Mouse (Mus musculus) neural tube, embryonic 14.5 days (tissue): ENCODE data around the gene Gpr1. TPM values are rescaled to one million over a fixed set of nuclear protein-coding genes. Genes with fewer than 3 reads are reported as not detected.
A peak's percentile ranks its signal among the peaks of the same experiment; 100 is the strongest.

ENCODE experiments used
- ATAC-seq: fragments of 200-750 bp; cut with Nextera tagmentation; 2 replicates; pipeline ENCODE4 v1.8.0; 2017; ENCODE audit warnings: low read depth, mild to moderate bottlenecking, moderate TSS enrichment, moderate library complexity
- H3K27ac ChIP-seq: fragments of 300-500 bp; sonication (generic); 2 replicates; pipeline ENCODE4 v1.5.1; 2014; ENCODE audit warnings: low read depth, mild to moderate bottlenecking, control low read depth, low read length, moderate library complexity, mixed read lengths
- H3K27me3 ChIP-seq: fragments of 300-500 bp; sonication (generic); 2 replicates; pipeline ENCODE4 v1.6.1; 2014; ENCODE audit warnings: low read length; ENCODE audit not compliant: control insufficient read depth, insufficient read depth
- H3K36me3 ChIP-seq: fragments of 300-500 bp; sonication (generic); 2 replicates; pipeline ENCODE4 v1.6.1; 2014; ENCODE audit warnings: low read length, mixed read lengths; ENCODE audit not compliant: control insufficient read depth, insufficient read depth
- H3K4me1 ChIP-seq: fragments of 300-500 bp; sonication (generic); 2 replicates; pipeline ENCODE4 v1.6.1; 2014; ENCODE audit warnings: low read length; ENCODE audit not compliant: control insufficient read depth, insufficient read depth
- H3K4me2 ChIP-seq: fragments of 300-500 bp; sonication (generic); 2 replicates; pipeline ENCODE4 v1.6.1; 2014; ENCODE audit warnings: mild to moderate bottlenecking, low read depth, low read length, control low read depth
- H3K4me3 ChIP-seq: fragments of 300-500 bp; sonication (generic); 2 replicates; pipeline ENCODE4 v1.5.1; 2014; ENCODE audit warnings: low read depth, low read length, control low read depth, mixed read lengths
- H3K9ac ChIP-seq: fragments of 300-500 bp; sonication (generic); replicated peaks from 2 replicates; pipeline ENCODE4 v1.6.1; 2014; ENCODE audit warnings: low read depth, mild to moderate bottlenecking, control low read depth, low read length, mixed read lengths
- H3K9me3 ChIP-seq: fragments of 300-500 bp; sonication (generic); 2 replicates; pipeline ENCODE4 v1.6.1; 2016; ENCODE audit warnings: low read length; ENCODE audit not compliant: control insufficient read depth
- WGBS: fragments of 180-500 bp; shearing (Covaris S2); extraction: QIAGEN DNeasy Blood & Tissue Kit; methylation state at CpG from one replicate; pipeline ENCODE4 v1.1.7; 2014; 5-methylcytosine and 5-hydroxymethylcytosine counted together
- polyA plus RNA-seq: library from polyadenylated mRNA; unstranded; fragments of >200 nt; fragmentation: Nextera tagmentation; extraction: Ambion mirVana; gene quantifications from 2 replicates; pipeline ENCODE4 v1.2.1, GENCODE M21; 2014

Gpr1 gene
- polyA plus RNA-seq, 1 experiment from 2014 or later: 1.3 TPM

GRCm38 (mm10) chr1:63253291-63253690 lies 38.9 kb upstream of the Gpr1 start:
- WGBS: 21% methylated on average over 5 of the region's 5 CpGs
- no peak for ATAC-seq
- H3K4me2 ChIP-seq: no peak overlapping the region
- no peak overlapping the region for H3K27ac ChIP-seq
- peaks cover 35% of the 10 kb centered on the region for H3K27me3 ChIP-seq
- H3K9me3 ChIP-seq: no peaks in the 10 kb centered on the region
- peaks cover 8% of the 10 kb centered on the region; the same call in 1 of the 2 replicates for H3K4me1 ChIP-seq
- H3K36me3 ChIP-seq: no peaks in the 10 kb centered on the region
- H3K9ac ChIP-seq: no peak overlapping the region
- no peak overlapping the region for H3K4me3 ChIP-seq

GRCm38 (mm10) chr1:63252351-63253209 lies 38.2 kb upstream of the Gpr1 start:
- H3K27ac ChIP-seq: no peak overlapping the region
- no peak overlapping the region for H3K4me3 ChIP-seq
- H3K4me1 ChIP-seq: peaks cover 12% of the 10 kb centered on the region; the same call in 1 of the 2 replicates
- no peaks in the 10 kb centered on the region for H3K9me3 ChIP-seq
- no peak overlapping the region for H3K9ac ChIP-seq
- peaks cover 36% of the 10 kb centered on the region for H3K27me3 ChIP-seq
- no peaks in the 10 kb centered on the region for H3K36me3 ChIP-seq
- ATAC-seq: no peak
- 29% methylated on average over 24 of the region's 24 CpGs for WGBS
- 0 out of 2 replicates have a peak overlapping the region, but pooled peaks have one; percentile 5 for H3K4me2 ChIP-seq

- Histone ChIP-seq H3K27ac (no peak overlapping the region), H3K4me3 (no peak overlapping the region), H3K27me3 (peaks cover 31% of the 10 kb centered on the region), H3K9me3 (no peaks in the 10 kb centered on the region), H3K9ac (no peak overlapping the region), H3K4me2 (no peak overlapping the region), H3K36me3 (no peaks in the 10 kb centered on the region), H3K4me1 (peaks cover 4% of the 10 kb centered on the region; the same call in 1 of the 2 replicates)
- WGBS: 54% methylated on average over 4 of the region's 4 CpGs
- ATAC-seq: no peak
These were observed 34.9 kb upstream of the Gpr1 start for GRCm38 (mm10) chr1:63249261-63249660.

GRCm38 (mm10) chr1:63248360-63248851 lies 34.1 kb upstream of the Gpr1 start:
- Histone ChIP-seq H3K4me2 (peak overlapping the region; percentile 46), H3K4me3 (peak overlapping the region; percentile 18), H3K27me3 (peaks cover 27% of the 10 kb centered on the region), H3K9me3 (no peaks in the 10 kb centered on the region), H3K36me3 (no peaks in the 10 kb centered on the region), H3K4me1 (peaks cover 4% of the 10 kb centered on the region; the same call in 1 of the 2 replicates), H3K27ac (no peak overlapping the region), H3K9ac (peak overlapping the region; percentile 2; the same call in 1 of the 2 replicates)
- ATAC-seq: no peak
- WGBS: 3% methylated on average over 41 of the region's 44 CpGs

- Histone ChIP-seq H3K4me3 (peak overlapping the region; percentile 18), H3K27ac (no peak overlapping the region), H3K4me2 (peak overlapping the region; percentile 46), H3K4me1 (peaks cover 4% of the 10 kb centered on the region; the same call in 1 of the 2 replicates), H3K27me3 (peaks cover 26% of the 10 kb centered on the region), H3K9ac (peak overlapping the region; percentile 2; the same call in 1 of the 2 replicates), H3K9me3 (no peaks in the 10 kb centered on the region), H3K36me3 (no peaks in the 10 kb centered on the region)
- WGBS: 1% methylated on average over 18 of the region's 18 CpGs
- ATAC-seq: no peak
These were observed 33.6 kb upstream of the Gpr1 start for GRCm38 (mm10) chr1:63247831-63248359.

GRCm38 (mm10) chr1:63246862-63247521 lies 32.6 kb upstream of the Gpr1 start:
- H3K9ac ChIP-seq: no peak overlapping the region
- 3% methylated on average over 16 of the region's 16 CpGs for WGBS
- ATAC-seq: peak; percentile 78
- no peak overlapping the region for H3K27ac ChIP-seq
- no peaks in the 10 kb centered on the region for H3K36me3 ChIP-seq
- H3K4me2 ChIP-seq: peak overlapping the region; percentile 34
- no peaks in the 10 kb centered on the region for H3K9me3 ChIP-seq
- peaks cover 4% of the 10 kb centered on the region; the same call in 1 of the 2 replicates for H3K4me1 ChIP-seq
- H3K27me3 ChIP-seq: peaks cover 26% of the 10 kb centered on the region
- peak overlapping the region; percentile 13 for H3K4me3 ChIP-seq

- no peak overlapping the region for H3K4me2 ChIP-seq
- whole genome bisulfite sequencing: 67% methylated on average over 4 of the region's 4 CpGs
- peaks cover 11% of the 10 kb centered on the region for H3K27me3 ChIP-seq
- no peaks in the 10 kb centered on the region for H3K9me3 ChIP-seq
- ATAC-seq: no peak
- no peak overlapping the region for H3K4me3 ChIP-seq
- H3K9ac ChIP-seq: no peak overlapping the region
- H3K36me3 ChIP-seq: no peaks in the 10 kb centered on the region
- H3K27ac ChIP-seq: no peak overlapping the region
- H3K4me1 ChIP-seq: peaks cover 4% of the 10 kb centered on the region; the same call in 1 of the 2 replicates
These were observed 29.5 kb upstream of the Gpr1 start for GRCm38 (mm10) chr1:63243854-63244253.

- Histone ChIP-seq H3K9ac (no peak overlapping the region), H3K27me3 (no peaks in the 10 kb centered on the region), H3K4me2 (no peak overlapping the region), H3K4me3 (no peak overlapping the region), H3K9me3 (no peaks in the 10 kb centered on the region), H3K4me1 (no peaks in the 10 kb centered on the region), H3K36me3 (no peaks in the 10 kb centered on the region), H3K27ac (no peak overlapping the region)
- no peak for ATAC-seq
- WGBS: 86% methylated on average over 8 of the region's 8 CpGs
These were observed 25.4 kb upstream of the Gpr1 start for GRCm38 (mm10) chr1:63239751-63240150.
